Mouse (Mus musculus) bone marrow macrophage, adult 2 months (primary cell): ENCODE data around the gene Krtap5-4.
"Not testable (repeated sequence)": the region's sequence is repeated elsewhere in the genome, so short reads cannot be mapped to it uniquely, and the experiment has no call there.

Source experiments
- CTCF ChIP-seq: IDR thresholded peaks from 2 replicates; pipeline ENCODE4 v1.5.1; 2012; ENCODE audit warnings: low read depth, mild to moderate bottlenecking, low read length, moderate library complexity
- POLR2A ChIP-seq: IDR thresholded peaks from 2 replicates; pipeline ENCODE4 v1.6.1; 2012; ENCODE audit warnings: mild to moderate bottlenecking, low read depth, low read length, borderline replicate concordance

GRCm38 (mm10) chr7:142296108-142296507, 7.2 kb upstream of the Krtap5-4 start:
- not testable (repeated sequence) for TF ChIP-seq POLR2A, CTCF
